Mouse (Mus musculus): ENCODE measurements around the gene Foxk1.

DNA sequence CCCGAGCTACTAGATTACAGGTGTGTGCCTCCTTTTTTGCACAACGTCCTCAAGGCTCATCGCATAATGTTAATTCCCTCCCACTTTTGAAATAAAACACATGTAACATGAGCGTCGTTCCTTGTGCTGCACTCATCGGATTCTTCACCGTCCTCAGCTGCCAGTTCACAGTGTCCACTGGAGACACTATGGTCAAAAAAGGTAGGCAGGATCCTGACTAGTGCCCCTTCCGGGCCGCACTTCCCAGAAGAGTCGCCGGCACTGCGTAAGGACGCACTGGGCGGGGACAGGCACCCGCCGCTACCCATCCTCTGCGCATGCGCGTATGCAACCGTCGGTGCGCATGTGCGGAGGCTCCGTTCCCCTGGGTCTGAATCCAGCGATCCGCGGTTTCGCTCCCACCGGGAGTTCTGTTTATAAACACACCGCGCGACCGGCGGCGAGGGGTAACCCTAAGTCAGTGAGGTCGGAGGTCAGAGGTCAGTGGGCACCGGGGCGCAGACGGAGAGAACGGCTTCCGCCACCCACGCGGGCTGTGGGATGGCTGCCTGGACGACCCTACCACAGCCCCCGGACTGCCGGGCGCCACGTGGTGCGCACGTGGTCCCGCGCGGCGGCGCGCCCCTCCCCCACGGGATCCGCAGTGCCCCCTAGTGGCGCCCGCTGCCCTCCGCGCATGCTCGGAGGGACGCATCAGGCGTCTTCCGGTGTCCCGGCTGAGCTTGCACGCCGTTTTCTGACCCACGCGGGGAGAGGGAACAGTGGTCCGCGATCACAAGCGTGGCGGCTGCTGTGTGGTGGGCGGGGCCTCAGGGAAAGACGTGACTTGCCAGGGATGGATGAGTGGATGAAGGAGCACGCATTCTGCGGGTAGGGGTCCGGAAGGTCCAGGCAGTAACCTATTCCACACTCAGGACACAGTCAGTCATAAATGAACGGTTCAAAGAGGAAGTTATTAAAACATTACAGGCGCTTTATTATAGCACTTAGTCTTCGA lies 33.9 kb upstream of the Foxk1 start:
- TF ChIP-seq CTCF (IDR thresholded peaks at IDR 0.05; ENCODE audit: control insufficient read depth, insufficient read depth, insufficient read length) (peak; percentile 100), MAX (IDR thresholded peaks at IDR 0.05) (peak; percentile 100), USF1 (IDR thresholded peaks at IDR 0.05; ENCODE audit: low read depth) (peak; percentile 76)
